Mouse (Mus musculus): ENCODE data around the gene Gm21094.
"Not testable (repeated sequence)": the region's sequence is repeated elsewhere in the genome, so short reads cannot be mapped to it uniquely, and the experiment has no call there.

Gm21094 gene

GRCm38 (mm10) chrY:32620343-32620742 lies at the start of gene Gm21094:
TSS of gene Gm21094 (minus strand) at chrY:32620443.
- not testable (repeated sequence) for DNase-seq (ENCODE audit: low spot score)

All from embryo, embryonic 10.5 days (tissue).